Mouse (Mus musculus): ENCODE measurements around the gene Sall4.
"Not testable (repeated sequence)": the region's sequence is repeated elsewhere in the genome, so short reads cannot be mapped to it uniquely, and the experiment has no call there.

The Sall4 gene

DNA sequence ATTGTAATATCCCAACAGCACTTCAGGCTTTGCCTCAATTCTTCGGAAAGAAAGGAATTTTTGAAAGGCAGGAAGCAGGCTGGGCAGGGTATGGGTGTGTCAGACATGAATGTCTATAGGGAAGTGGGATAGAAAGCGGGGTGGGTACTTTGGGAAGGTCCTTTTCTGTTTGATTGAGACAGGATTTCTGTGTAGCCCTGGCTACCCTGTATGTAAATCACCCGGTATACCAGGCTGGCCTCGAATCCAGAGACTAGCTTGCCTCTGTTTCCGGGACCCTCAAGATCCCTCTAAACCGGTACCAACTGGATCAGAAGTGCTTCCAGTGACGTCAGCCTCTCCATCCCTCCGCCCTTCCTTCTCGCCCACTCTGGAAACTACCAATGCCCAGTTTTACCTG lies 6.6 kb downstream of the Sall4 start:
- in situ Hi-C loops (cut with MboI; ENCODE audit: unreplicated experiment in 2 of 2) = no loop called here

DNA sequence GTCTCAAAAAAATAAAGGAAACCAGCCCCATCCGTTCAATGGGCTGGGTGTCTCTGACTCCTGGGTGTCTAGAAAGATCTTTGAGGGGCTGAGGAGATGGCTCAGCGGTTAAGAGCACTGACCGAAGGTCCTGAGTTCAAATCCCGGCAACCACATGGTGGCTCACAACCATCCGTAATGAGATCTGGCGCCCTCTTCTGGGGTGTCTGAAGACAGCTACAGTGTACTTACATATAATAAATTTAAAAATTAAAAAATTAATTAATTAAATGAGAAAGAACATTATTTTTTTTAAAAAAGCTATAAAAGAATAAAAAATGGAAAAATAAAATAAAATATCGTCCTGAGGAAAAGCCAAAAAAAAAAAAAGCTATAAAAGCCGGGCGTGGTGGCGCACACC lies 23.3 kb downstream of the Sall4 start:
- in situ Hi-C loops (cut with MboI; ENCODE audit: unreplicated experiment in 2 of 2) = not testable (repeated sequence)

DNA sequence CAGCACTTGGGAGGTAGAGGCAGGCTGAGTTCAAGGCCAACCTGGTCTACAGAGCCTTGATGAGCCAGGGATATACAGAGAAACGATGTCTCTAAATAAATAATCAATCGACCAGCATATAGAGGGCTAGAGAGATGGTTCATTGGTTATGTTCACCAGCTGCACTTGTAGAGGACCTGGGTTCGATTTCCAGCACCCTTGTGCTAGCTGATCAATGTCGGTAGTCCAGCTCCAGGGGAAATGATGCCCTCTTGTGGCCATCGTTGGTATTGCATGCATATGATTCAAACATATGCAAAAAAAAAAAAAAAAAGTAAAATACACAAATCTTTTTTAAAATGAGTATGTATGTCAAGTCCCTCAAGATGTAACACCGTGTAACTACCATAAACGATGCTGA lies 25.1 kb downstream of the Sall4 start:
- in situ Hi-C loops (cut with MboI; ENCODE audit: unreplicated experiment in 2 of 2) = no loop called here

DNA sequence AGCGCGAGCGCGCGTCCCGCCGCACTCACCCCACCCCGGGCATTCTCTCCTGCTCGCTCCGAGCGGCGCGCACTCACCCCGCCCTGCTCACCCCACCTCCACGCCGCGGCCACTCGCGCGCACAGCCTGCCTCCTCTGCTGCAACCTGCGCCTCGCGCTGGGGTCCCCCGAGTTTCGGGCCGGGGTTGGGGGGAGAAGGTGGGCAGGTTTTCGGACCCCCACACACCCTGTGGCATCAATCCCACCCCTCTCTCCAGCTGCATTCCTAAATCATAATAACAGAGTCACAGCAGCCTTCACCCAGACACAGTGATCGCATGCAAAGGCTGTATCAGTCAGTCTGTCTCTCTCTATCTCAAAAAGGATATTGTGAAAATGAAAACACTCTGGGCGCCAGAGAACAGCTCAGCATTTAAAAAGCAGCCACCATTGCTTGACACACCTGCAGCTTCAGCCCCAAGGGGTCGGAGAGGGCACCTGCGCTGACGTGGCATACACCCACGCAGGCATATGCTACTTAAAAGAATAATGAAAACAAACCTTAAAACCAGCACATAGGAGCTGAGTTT lies 25.6 kb downstream of the Sall4 start, which contains the start of gene Atp9a:
Gene Atp9a (minus strand): TSS at position 351 of the 569 bp plus-strand sequence.
- in situ Hi-C loops (cut with MboI; ENCODE audit: unreplicated experiment in 2 of 2) = no loop called here

DNA sequence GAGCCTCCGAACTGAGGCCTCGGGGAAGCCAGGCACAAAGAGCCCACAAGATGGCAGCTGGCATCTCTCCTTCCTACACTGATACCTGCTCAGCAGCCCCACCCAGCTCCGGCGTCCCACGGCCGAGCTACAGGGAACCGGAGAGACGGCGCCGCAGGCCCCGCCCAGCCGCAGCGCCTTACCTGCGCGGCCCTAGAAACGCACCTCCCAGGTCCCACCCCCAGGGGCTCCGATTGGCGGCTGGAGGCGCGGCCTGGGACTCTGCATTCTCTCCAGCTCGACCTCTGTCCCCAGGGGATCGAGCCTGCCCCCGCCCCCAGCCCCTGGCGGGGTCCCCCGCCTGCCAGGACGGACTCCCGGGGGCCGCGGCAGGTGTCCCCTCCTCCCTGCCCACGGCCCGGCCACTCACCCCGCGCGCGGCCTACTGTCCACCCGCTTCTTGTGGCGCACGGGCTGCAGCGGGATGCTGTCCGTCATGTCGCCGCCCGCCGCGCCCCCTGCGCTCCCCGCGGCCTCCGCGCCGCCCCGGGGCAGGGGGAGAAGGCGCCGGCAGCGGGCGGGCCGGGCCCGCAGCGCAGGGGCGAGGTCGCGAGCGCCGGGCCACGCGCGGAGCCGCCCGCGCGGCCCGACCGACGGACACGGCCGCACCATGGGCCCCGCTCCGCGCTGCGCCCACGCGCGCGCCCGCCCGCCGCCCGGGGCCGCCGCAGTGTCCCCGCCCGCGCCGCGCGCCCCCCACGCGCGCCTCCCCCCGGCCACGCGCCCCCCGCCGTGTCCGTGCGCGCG lies 26.3 kb downstream of the Sall4 start:
- in situ Hi-C loops (cut with MboI; ENCODE audit: unreplicated experiment in 2 of 2) = no loop called here

DNA sequence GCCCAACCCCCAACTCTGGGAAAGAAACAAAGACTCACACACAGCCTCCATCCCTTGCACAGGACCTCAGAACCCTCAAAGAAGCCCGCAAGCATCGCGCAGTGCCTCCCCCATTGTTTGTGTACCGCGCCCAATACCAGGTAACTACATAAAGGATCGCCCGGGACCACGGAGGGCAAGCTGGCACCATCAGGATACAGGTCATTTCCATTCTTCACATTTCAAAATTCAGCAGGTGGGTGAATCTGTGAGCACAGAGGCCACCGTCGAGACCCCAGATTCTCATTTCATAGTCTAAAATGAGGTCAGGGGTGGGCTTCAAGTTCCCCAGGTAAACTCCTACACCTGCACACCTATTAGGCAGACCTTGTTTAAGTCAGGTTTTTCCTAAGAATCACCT lies 27.2 kb downstream of the Sall4 start:
- in situ Hi-C loops (cut with MboI; ENCODE audit: unreplicated experiment in 2 of 2) = no loop called here

DNA sequence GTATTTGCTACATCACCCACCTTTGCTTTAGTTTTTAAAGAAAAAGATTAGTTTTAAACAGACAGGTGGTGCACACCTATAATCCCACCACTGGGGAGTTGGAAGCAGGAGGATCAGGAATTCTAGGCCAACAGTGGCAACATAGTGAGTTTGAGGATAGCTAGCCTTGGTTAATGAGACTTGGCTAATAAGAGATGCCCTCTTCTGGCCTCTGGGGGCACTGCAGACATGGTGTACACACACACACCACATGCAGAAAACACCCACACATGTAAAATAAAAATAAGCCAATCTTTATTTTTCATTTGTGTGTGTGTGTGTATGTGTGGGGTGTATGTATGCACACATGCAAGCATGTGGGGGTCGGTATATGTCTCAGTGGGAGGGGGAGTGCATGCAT lies 28.9 kb downstream of the Sall4 start:
- in situ Hi-C loops (cut with MboI; ENCODE audit: unreplicated experiment in 2 of 2) = no loop called here

DNA sequence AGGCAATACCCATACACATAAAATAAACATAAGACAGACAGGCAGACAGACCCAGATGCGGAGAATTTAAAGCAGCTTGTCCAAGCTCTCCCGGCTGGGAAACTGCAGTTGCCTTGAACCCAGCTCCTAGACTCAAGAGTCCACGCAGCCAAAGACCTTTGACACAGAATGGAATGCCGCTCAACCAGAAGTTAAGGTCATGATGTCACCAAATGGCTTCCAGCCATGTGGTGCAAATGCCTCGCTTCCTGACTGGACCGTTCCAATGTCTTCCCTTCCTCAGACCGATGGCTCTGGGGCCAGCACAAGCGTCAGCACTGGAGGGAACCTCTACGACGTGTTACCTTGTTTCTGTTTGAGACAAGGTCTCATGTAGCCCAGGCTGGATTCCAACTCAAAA lies 29.9 kb downstream of the Sall4 start:
- in situ Hi-C loops (cut with MboI; ENCODE audit: unreplicated experiment in 2 of 2) = no loop called here

DNA sequence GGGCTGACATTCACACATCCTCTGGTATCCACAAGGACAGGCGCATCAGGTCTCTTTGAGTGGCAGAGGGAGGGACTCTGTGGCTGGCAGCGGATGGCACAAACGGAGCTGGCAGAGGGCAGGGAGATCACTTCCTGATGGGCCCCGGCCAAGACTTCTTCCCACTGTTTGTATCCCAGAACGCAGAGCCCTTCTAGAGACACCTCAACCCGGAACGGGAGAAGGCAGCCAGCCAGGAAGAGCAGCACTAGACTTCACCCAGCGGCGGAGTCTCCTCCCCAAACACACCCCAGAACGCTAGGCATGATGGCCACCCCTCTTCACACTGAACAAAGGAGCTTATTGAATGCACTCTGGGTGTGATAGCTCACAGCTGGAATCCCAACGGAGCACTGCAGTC lies 33.7 kb downstream of the Sall4 start:
- in situ Hi-C loops (cut with MboI; ENCODE audit: unreplicated experiment in 2 of 2) = no loop called here

DNA sequence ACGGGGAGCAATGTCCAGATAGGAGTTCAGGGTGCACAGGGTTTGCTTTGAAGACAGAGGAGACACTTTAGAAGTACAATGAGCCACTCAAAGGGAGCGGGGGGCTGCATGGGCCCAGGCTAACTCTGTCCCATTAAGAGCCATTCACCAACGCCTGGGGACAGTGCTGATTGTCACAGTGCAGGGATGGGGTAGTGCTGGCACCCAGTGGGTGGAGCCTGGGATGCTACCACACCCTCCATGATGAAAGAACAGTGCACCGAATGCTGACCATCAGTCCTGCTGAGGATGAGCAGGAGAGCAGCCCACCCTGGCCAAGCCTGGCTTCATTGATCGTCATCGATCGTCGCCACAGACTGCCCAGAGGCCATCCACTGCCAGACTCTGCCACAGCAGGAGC lies 36.5 kb downstream of the Sall4 start:
- in situ Hi-C loops (cut with MboI; ENCODE audit: unreplicated experiment in 2 of 2) = no loop called here

DNA sequence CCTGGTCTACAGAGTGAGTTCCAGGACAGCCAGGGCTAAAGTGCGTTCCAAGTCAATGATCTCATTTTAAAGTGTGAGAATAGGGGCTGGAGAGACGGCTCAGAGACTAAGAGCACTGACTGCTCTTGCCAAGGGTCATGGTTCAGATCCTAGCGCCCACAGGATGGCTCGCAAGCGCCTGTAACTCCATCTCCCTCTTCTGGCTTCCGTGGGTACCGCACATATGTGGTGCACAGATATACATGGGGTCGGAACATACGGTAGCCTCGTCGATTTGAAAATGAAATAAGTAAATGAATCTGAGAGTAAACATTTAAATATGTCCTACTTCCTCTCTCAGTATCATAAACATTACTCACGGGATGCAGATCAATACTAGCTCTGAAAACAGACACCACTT lies 38.0 kb downstream of the Sall4 start:
- in situ Hi-C loops (cut with MboI; ENCODE audit: unreplicated experiment in 2 of 2) = no loop called here

DNA sequence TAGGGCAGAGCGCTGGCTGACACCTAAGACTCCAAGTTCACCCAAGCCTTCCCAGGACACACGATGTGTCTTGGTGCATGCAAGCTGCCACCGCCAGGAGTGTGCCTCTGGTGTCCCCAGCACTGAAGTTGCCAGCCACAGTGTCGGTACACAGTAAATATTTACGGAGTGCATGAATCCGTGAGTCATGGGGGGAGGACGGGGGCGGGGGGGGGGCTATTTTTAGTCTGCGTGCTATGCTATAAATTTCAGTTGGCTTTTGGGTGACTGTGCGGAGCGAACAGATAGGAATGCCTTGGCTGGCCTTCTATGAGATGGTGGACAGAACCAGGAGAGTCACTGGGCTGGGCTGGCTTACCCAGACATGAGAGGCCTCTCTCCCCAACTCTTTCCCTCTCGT lies 39.7 kb downstream of the Sall4 start:
- in situ Hi-C loops (cut with MboI; ENCODE audit: unreplicated experiment in 2 of 2) = no loop called here

DNA sequence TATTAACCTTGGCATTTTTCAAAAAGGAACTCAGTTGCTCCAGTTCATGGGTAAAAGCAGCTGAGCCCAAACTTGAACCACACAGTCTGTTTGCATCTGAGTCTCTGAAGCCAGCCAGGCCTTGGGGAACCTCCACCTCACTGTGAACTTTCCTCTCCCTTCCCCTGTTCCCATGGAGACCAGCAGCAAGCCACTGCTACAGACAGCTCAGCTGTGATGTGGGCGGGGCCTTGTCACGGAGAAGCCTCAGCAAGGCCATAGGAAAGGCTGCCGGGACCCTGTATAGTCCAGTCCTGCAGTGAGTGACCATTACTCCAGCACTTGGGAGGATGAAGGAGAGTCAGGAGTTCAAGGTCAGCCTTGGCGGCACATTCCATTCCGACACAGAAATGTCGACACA lies 41.7 kb downstream of the Sall4 start:
- in situ Hi-C loops (cut with MboI; ENCODE audit: unreplicated experiment in 2 of 2) = no loop called here

DNA sequence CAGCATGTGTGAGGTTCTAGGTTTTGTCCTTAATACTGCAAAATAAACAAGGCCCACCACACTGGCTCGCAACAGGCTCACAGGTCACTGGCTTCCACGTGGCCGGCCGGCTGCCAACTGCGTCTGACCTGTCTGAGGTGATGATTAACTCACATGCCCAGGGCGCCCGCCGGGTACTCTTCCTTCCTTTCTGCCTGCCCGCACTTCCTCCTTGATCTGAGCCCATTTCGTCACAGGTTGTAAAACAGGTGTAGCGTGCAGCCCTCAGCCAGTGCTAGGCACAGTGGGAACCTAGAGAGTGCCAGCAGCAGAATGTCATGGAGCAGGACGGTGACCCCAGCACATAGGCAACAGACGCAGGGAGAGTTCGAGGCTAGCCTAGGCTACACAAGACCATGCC lies 46.4 kb downstream of the Sall4 start:
- in situ Hi-C loops (cut with MboI; ENCODE audit: unreplicated experiment in 2 of 2) = no loop called here

DNA sequence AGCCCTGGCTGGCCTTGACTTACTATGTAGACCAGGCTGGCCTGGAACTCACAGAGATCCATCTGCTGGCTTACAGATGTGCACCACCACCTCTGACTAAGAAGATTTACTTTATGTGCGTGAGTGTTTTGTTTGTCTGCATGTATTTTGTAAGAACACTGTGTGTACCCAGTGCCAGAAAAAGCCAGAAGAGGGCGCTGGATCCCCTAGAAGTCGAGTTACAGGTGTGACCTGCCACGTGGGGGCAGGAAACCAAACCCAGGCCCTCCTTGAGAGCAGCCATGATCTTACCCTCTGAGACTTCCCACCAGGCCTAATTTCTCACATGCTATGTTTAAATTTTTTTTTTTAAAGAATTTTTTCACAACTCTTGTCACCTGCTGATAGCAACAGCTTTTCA lies 48.0 kb downstream of the Sall4 start:
- in situ Hi-C loops (cut with MboI; ENCODE audit: unreplicated experiment in 2 of 2) = no loop called here

DNA sequence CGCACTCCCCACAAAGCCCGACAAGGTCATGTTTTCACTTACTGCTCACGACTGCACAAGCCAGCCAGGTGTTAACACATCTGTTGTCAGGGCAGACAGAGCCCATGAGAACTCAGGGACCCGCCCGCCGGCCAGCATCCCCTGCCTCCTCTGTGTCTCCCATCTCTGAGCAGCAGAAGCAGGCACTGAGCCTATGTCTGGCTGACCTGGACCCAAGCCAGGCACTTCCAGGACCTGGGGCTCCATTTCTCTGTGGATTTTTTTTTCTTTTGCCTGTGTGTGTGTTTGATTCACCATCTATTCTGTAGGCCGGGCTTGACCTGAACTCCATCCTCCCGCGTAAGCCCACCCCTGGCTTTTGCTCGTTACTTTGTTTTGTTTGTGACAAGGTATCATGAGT lies 49.0 kb downstream of the Sall4 start:
- in situ Hi-C loops (cut with MboI; ENCODE audit: unreplicated experiment in 2 of 2) = no loop called here

DNA sequence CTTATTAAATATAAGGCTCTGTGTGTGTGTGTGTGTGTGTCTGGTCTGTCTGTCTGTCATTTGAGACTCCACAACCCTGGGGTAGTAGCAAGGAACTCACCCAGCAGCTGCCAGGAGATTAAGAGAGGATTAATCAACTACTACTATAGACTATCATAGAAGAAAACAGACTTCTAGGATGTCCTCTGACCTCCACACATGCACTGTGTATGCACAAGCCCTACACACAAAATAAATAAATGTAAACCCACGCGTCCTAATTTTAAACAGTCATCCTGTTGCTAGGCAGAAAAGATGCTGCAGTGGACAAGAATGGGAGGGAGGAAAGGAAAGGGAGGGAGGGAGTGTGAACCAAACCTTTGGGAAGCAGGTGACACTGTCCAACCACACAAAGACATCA lies 49.5 kb downstream of the Sall4 start:
- in situ Hi-C loops (cut with MboI; ENCODE audit: unreplicated experiment in 2 of 2) = no loop called here

DNA sequence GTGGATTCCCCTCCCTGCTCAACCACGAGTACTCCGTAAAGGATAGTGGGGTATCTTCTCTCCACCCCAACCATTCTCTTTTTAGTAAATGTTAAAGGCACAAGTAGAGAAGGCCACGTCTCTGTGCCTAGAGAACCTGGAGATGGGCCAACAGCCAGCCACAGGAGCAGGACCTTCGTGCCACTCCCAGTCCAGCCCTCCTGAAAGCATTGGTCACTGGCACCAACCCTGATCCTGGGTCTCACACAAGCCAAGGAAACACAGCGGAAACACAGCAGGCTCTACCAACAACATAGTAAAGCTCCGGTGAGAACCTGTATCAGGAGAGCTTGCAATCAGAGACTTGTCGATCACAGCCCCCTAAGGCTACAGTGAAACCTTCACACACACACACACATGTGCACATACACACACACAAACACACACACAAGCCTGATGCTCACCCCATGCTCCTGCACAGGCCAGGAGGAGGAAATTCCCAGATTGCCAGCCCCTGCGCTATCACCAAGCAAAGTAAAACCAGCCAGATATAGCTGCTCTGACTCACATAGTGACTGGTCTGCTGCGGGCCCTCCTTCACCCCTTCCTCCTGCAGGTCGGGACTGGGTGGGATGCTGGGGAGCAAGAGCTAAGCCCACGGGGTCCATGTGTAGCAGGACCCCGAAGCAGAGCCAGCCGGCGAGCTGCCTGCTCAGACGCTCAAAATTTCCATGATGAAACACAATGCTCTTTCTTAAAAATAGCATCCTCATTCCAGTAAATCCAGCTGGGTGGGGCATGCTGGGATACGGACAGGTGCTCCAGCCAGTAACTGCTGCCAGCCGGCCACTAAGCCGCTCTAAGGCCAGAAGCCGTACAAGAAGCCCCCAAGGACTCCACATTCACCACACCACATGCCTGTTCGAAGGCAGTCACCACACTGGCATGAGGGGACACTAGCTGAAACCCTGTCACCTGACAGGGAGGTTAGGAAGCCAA lies 55.3 kb downstream of the Sall4 start:
- in situ Hi-C loops (cut with MboI; ENCODE audit: unreplicated experiment in 2 of 2) = no loop called here

DNA sequence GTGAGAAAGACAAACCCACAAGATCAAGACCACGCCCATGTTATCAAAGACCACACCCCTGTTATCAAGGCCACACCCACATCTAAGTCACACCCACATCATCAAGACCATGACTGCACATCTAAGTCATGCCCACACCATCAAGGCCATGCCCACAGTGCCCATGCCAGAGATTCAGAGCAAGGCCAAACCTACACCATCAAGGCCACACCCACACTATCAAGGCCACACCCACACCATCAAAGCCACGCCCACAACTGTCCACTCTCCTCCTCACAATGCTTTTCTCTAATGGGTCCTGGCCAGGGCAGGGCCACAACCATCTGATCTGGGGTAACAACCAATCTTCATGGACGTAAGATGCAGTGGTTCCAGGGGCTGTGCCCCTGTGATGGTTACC lies 56.8 kb downstream of the Sall4 start:
- in situ Hi-C loops (cut with MboI; ENCODE audit: unreplicated experiment in 2 of 2) = no loop called here

DNA sequence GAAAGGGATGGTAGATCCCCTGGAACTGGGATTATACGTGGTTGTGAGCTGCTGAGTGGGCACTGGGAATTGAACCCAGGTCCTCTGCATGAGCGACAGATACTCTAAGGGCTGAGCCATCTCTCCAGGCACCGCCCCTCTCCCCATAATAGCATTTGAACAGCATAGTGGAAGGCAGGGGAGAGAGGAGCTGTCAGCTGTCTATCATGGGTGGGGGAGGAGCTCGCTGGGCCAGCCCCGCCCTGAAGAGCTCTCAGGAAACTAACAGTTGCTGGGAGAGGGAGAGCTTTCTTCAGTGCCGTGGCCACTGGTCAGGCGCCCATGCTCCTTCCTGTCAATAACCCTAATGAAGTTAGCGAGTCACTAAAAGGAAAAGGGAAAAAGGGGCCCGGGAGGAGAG lies 60.0 kb downstream of the Sall4 start:
- in situ Hi-C loops (cut with MboI; ENCODE audit: unreplicated experiment in 2 of 2) = no loop called here

DNA sequence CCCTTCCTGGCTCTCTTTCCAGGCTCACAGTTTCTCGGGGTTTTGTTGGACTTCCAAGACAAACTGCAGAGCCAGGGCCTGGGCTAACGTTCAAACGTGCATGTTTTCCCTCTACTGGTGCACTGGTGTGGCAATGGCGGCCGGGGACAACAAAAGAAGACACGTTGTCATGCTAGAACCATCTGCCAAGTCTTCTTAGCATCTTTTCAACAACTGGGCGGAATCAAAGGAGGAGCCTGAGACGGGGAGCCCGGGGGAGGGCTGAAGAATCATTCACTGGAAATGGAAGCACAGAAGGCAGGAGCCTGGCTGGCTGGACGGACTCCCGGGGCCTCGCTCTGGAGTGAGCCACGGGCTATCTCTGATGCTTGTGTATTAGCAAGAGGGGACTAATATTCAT lies 65.5 kb downstream of the Sall4 start:
- in situ Hi-C loops (cut with MboI; ENCODE audit: unreplicated experiment in 2 of 2) = no loop called here

Measured in v-Abl transformed pro-B cells (cell line).